Mouse (Mus musculus): Measurements from ENCODE around the gene Olfr1024.

The Olfr1024 gene

GRCm38 (mm10) chr2:85904952-85905351 is at the start of gene Olfr1024:
Gene Olfr1024, minus strand, starts transcription at chr2:85905052.
- no peak for DNase-seq

DNA sequence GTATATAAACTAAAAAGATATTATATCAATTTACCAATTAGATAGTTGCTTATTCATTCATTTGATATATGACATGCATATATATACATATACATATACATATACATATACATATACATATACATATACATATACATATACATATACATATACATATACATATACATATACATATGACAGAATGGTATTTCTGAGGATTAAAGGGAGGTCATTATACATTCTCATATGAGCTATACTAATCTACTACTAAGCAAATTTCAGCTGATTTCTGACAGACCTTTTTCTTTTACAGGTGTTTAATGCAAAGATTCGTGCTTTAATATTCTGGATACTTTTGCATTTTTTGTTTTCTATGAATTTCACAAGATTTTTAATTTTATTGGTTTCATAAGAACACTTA is 45.3 kb upstream of the Olfr1024 start, which contains the start of gene Olfr1028:
TSS of gene Olfr1028 (plus strand) at position 301 of the 400 bp plus-strand sequence.
- no peak for DNase-seq

- no peak for DNase-seq
Observed at GRCm38 (mm10) chr2:85921258-85921657, 16.4 kb upstream of the Olfr1024 start, which contains the start of gene Olfr1026. Gene Olfr1026, plus strand, starts transcription at chr2:85921558.

- DNase-seq, result no peak
Observed at GRCm38 (mm10) chr2:85914893-85915292, 10.0 kb upstream of the Olfr1024 start, which contains the start of gene Olfr1025-ps1. Gene Olfr1025-ps1, plus strand, starts transcription at chr2:85915193.

- no peak for DNase-seq
Observed at GRCm38 (mm10) chr2:85913197-85913596, 8.3 kb upstream of the Olfr1024 start.

- no peak for DNase-seq
Observed at GRCm38 (mm10) chr2:85885340-85885739, 19.5 kb downstream of the Olfr1024 start, which contains the start of gene Olfr1023. Gene Olfr1023, plus strand, starts transcription at chr2:85885640.

DNA sequence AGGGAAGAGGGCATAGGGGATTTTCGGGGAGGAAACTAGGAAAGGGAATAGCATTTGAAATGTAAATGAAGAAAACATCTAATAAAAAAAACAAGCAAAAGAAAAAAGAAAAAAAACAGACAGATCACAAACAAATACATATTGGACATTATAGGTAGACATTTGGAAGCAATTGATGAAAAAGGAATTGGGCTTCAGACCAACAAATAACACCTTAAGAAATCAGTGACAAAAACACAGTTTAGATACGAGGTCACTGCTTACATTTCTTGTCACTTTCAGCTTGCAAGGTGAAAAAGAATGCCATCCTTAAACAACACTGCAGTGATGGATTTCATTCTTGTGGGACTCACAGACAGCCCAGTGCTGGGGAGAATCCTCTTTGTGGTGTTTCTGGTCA is 36.6 kb downstream of the Olfr1024 start, which contains the start of gene Olfr1022:
TSS of gene Olfr1022 (plus strand) at position 301 of the 400 bp plus-strand sequence.
- DNase-seq, result no peak

Measured in lung, postnatal 4 days (tissue).